Mouse (Mus musculus): ENCODE data around the gene Cend1. TPM values are rescaled to one million over a fixed set of nuclear protein-coding genes. Genes with fewer than 3 reads are reported as not detected.
"Not testable (repeated sequence)": the region's sequence is repeated elsewhere in the genome, so short reads cannot be mapped to it uniquely, and the experiment has no call there.

Cend1 gene
- total RNA-seq, 2 experiments from 2014 or later, result 0.18 TPM; not detected in 1

DNA sequence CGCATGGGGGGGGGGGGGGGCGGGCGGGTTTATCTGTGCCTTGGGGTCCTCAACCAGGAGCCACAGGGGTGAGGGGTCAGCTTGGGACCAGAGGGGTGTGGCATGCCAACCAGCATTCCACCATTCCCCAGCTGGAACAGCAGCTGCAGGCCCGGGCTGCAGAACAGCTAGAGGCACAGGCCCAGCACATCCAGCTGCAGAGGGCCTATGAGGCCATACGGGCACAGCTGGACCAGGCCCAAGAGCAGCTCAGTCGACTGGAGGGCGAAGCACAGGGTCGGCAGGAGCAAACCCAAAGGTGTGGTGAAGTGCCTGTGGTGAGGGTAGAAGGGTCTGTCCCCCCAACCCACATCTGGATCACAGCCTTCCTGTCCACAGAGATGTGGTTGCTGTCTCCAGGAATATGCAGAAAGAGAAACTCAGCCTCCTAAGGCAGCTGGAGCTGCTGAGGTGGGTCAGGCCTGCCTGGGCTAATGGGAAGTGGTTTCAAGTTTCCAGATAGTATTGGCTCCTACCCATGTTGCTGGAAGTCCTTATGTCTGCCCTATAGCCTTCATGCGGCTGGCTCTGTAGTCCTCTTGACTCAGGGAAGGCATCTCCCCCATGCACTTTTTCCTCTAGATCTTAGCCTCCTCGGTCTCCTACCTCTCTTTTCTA lies 36.2 kb upstream of the Cend1 start:
- no peak for ATAC-seq (ENCODE audit: poor library complexity, severe bottlenecking)

DNA sequence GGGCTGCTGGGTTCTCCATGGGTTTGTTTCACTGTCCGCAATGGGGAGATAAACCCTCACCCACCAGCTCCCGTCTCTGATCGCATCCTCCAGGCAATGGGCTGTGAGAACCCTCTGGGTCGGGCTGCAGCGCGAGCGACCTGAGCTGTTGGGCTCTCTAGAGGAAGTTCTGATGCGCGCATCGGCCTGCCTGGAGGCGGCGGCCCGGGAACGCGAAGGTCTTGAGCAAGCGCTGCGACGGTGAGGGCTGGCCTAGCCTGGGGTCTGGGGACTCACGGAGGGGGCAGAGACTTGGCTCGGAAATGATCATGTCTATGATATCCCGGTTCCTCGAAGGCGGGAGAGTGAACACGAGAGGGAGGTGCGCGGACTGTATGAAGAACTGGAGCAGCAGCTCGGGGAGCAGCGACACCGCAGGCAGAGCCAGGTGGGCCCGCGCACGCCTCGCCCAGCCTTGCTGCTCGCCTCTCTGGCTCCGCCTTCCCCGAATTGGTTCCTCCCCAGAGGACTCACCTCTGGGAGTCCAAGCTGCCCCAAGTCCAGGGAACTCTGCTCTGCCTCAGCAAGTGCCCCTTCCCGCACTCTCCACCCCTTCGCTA lies 35.4 kb upstream of the Cend1 start:
- ATAC-seq (ENCODE audit: poor library complexity, severe bottlenecking), result peak; percentile 22; the same call in 1 of the 2 replicates

DNA sequence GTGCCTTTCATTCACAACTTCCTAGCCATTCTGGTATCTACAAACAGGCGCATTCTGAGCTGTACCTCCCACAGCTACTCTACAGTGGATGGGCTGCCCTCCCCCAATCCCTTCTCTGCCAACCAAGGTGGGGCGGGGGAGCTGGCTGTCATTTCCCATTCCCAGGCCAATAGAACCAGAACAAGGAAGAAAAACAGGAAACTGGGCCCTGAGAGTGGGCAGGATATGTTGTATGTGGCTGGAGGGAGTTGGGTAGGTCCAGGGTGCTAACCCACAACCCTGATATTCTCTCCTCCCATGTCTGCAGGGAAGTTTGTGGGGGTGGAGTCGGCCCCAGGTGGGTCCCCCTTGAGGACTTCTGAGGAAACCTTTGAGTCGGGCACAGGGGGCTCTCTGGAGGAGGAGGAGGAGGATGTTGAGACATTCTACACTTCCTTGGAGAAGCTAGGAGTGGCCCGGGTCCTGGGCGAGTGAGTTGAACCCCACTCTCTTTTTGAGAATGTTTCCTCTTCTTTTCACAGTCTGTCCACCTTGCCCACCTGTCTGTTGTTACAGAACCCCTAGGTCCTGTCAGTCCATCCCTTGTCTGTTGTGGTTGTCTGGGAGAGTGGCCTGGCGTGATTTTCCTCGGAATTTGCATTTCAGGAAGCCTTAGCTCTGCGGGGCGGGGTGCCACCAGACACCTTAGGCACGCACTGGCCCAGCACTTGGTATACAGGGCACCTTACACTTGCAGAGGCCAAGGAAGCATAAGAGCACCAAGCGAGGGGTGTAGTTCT lies 34.7 kb upstream of the Cend1 start:
- no peak for ATAC-seq (ENCODE audit: poor library complexity, severe bottlenecking)

DNA sequence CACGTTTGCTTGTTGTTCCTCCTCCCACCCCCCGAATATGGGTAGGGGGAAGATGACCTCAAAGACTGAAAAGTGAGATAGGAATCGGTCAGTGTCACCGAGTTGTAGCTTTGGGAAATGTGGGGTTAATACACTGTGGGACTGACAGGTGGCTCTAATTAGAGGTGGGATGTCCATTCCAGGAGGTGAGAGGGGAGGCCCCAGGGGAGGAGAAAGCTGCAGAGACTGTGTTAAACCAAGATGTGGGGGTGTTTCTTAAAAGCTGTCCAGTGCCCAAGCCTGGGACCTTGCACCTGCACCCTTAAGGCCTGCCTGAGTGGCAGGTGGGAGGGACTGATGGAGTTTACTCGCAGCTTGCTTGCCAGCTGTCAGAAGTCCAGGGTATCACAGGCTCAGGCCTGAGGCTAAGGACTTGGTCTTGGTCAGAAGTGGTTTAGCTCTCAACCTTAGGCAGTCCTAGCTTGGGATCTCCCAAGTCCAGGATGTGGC lies 33.1 kb upstream of the Cend1 start:
- ATAC-seq (ENCODE audit: poor library complexity, severe bottlenecking), result no peak

DNA sequence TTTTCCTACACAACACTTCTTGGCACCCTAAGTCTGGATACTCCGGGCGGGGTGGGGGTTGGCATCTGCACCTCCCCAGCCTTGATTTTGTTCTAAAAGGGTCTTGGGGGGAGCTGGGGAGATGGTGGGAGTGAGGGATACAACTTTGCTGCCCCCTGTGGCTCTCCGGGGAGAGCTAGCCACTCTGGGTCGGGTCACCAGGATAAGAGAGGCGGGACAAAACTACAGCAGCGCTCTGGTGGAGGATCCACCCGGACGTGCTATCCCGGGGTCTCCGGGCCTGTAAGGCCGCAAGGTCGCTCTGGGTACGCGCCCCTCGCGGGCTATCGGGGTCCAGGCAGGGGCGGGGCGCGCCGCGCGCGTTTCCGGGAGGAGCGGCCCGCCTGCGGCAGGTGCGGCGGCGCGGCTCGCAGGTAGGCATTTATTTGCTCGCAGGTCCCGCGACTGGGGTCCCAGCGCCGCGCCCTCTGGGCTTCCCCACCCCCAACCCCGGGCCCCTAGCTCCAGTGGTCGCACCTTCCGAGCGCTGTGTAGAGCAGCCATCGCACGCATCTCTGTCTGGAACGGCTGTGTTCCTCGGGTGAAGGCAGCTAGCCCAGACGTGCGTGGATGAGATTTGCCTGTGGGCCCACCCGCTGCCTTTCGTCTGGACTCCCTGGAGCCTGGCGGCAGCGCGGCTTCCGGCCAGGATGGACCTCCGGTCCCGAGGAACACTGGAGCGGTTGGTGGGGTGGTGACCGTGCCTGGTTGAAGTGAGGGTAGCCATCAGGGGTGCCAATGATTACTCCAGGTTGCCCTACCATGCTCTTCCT lies 32.4 kb upstream of the Cend1 start:
- no peak for ATAC-seq (ENCODE audit: poor library complexity, severe bottlenecking)

DNA sequence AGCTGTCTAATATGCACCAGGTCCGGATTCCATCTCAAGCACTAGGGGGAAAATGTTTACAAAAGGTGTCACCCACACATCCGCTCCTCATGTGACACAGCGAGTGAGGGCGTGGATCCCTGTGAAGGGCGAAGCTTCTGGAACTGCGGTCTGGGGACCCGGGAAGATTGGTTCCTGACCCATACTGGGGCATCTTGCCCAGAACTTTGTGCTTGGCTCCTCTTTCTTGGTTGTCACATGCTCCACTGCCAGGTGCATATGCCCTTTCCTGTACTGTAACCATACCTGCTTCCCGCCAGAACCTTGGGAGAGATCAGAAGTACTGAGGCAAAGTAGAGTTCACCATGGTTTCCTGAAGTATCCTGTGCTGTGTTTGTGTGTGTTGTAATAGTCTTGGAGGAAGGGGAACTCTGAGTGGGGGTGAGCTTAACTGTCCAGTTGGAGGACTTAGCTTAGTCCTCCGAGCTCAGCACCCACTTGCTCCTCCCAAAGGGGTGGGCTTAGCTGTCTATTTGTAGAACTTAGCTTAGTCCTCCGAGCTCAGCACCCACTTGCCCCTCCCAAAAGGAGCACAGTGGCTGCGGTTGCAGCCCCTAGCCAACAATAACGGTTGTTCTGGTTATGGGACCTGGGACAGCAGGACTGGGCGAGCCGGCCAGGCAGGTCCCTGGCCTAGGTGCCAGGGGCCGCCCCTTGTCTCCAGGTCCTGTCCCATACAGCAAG lies 31.3 kb upstream of the Cend1 start, which contains the start of gene Cracr2b:
Cracr2b (plus strand) TSS at position 704 of the 723 bp plus-strand sequence.
- ATAC-seq (ENCODE audit: poor library complexity, severe bottlenecking), result peak; percentile 23

DNA sequence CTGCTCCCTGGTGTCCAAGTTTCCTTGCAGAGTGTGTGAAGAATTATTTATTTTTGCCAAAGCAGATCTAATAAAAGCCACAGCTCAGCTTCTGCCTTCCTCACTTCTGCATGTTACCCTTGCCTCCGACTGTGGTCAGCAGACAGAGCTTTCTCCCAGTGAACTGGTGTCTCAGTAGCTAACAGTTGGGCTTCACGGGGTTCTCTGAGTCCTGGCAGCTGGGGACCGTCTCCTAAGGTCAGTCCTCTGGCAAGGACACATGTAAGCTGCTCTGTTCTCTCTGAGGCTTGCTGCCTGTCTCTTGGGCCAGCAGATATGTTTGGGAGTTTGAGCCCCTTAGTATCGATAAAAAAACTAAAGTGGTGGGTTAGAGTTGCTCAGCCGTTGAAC lies 30.7 kb upstream of the Cend1 start:
- ATAC-seq (ENCODE audit: poor library complexity, severe bottlenecking), result no peak

DNA sequence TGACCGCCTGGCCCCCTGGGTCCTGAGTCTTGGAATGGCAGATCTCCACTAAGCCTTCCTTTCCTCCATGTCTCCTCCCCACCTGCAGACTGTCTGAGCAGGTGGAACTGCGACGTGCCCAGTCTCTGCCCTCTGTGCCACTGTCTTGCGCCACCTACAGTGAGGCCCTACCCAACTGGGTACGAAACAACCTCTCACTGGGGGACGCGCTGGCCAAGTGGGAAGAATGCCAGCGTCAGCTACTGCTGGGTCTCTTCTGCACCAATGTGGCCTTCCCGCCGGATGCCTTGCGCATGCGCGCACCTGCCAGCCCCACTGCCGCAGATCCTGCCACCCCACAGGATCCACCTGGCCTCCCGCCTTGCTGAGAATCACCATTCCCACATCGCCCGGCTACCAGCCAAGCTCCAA lies 30.0 kb upstream of the Cend1 start:
- ATAC-seq (ENCODE audit: poor library complexity, severe bottlenecking), result no peak

DNA sequence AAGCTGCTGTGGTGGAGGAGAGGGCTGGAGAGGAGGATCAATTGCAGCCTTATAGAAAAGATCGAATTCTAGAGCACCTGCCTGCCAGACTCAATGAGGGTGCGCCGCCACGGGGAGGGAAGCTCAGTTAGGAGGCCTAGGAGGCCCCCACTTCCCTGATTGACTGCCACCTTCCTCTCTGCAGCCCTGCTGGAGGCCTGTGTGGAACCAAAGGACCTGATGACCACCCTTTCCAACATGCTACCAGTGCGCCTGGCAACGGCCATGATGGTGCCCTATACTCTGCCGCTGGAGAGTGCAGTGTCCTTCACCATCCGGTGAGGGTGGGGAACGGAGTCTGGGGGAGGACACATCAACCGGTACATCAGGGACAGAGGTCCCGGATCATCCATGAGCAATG lies 29.4 kb upstream of the Cend1 start:
- no peak for ATAC-seq (ENCODE audit: poor library complexity, severe bottlenecking)

DNA sequence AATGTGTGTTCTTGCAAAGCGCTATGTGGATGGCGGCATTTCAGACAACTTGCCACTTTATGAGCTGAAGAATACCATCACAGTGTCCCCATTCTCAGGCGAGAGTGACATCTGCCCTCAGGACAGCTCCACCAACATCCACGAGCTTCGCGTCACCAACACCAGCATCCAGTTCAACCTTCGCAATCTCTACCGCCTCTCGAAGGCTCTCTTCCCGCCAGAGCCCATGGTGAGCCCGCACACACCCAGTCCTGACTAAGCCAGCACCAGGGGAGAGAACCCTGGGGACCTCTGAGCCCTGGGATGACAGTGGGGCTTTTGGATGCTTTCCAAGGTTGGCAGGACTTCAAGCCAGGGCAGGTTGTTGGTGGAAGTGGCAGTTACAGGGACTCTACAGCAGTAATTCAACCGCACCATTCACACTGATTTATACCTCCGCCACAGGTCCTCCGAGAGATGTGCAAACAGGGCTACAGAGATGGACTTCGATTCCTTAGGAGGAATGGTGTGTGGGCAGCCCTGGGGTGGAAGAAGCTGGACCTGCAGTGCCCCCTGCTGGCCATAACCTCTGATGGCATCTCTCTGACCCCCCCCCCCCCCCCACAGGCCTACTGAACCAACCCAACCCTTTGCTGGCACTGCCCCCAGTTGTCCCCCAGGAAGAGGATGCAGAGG lies 28.8 kb upstream of the Cend1 start:
- ATAC-seq (ENCODE audit: poor library complexity, severe bottlenecking), result peak; percentile 20

DNA sequence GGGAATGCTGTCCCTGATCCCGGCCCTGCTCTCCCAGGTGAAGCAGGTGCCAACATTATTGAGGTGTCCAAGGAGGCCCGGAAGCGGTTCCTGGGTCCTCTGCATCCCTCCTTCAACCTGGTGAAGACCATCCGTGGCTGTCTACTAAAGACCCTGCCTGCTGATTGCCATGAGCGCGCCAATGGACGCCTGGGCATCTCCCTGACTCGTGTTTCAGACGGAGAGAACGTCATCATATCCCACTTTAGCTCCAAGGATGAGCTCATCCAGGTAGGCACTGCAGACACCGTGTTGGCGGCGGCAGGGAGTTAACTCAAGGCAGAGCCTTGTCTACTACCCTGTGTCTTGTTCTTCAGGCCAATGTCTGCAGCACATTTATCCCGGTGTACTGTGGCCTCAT lies 27.9 kb upstream of the Cend1 start:
- no peak for ATAC-seq (ENCODE audit: poor library complexity, severe bottlenecking)

DNA sequence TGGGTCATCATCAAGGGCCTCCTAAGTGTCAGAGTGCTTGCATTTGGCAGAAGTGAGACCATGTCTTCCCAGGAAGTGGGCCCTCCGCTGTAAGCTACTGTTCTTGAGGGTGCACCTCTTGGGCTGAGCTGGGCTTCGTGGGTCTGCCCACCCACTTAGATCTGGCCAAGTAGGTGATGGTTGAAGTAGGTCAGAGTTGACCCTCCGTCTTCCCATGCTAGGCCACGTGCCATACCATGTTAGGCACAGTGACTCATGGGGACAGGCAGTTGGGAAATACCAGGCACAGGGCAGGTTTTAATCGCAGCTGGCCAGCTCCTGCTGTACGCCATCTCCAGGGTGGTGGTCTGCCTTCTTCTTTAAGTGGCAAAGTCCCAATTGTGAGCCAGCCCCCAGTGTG lies 27.4 kb upstream of the Cend1 start:
- ATAC-seq (ENCODE audit: poor library complexity, severe bottlenecking), result no peak

DNA sequence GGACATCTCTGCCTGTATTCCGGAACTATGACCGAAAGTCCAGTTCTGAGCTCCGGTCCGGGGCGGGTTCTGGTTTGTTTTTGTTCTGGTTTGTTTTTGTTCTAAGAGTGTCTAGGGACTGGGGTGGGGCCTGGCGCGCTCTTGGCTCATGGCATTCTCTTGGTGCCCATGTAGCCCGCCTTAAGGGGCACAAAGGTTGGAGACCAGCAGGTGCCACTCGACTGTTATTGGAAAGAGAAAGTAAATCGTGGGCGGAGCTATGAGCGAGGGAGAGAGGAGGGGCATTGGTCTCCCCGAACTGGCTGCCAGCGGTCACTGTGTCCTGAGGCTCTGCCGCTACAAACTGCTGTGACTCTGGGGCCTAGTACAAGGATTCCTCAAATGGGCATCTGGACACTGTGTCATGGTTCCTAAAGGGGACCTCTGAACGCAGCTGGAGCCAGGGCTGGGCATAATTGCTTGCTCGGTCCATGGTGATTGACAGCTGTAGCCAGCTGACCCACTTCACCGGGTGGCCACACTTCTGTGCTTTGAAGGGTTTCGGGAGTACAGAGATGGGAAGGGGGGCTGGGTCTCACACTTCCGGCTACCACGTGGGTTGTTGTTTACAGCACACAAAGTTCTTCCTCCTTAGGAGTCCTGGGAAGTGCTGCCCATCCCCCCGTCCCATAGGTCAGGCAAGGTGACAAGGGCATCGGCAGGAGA lies 26.5 kb upstream of the Cend1 start:
- ATAC-seq (ENCODE audit: poor library complexity, severe bottlenecking), result peak; percentile 65

DNA sequence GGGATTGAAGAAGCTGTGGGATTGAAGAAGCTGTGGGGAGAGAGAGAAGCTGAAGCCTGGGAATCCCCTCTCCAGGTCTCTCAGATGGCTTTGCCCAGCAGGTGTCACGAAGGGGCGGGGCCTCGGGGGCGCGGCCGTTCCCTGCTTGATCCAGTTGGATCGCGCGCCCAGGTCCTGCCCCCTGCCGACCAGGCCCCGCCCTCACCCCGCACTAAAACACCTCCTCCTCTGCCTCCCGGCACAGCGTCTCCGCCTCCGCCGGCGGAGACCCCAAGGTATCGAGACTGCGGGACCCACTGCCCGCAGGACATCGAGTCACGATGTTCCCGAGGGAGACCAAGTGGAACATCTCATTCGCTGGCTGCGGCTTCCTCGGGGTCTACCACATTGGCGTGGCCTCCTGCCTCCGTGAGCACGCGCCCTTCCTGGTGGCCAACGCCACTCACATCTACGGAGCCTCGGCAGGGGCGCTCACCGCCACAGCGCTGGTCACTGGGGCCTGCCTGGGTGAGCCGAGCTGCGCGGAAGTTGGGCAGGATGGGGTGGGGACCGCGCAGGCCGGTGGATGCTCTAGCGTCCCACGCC lies 25.8 kb upstream of the Cend1 start, which contains the start of gene Pnpla2:
Pnpla2 (plus strand) TSS at position 232 of the 585 bp plus-strand sequence.
- ATAC-seq (ENCODE audit: poor library complexity, severe bottlenecking), result peak; percentile 82

DNA sequence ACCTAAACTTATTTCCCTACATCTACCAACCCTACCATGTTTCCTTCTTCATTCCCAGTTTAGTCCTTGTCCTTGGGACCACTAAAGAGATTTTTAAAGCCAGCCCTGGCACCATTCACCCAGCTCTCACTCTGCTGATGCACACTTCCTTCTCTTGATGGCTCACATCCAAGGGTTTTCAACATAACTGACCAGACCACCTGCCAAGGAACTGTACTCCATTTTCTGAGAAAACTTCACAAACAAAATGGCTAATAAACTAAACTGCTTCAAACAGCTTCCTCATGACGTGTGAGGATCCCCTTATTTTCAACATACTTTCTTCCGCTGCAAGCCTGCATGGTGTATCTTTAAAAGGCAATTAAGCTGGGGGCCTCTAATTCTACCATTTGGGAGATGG lies 24.3 kb upstream of the Cend1 start:
- ATAC-seq (ENCODE audit: poor library complexity, severe bottlenecking), result no peak

DNA sequence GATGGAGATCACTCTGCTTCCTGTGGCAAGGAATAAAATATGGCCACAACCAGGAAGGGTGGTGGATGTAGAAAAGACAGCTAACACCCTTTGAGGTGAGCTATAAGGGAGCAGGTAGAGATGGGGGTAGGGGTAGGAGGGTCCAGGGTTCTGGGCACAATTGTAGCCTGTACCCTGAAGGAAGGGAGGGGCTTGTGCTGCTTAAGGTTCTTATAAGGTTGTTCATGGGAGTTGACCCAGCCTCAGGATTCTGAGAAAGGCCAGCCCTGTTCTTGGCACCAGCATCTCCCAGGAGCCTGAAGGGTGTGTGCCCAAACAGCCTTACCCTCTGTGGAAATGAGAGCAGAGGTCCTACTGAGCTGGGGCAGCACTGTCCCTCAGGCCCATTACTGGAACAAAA lies 22.6 kb upstream of the Cend1 start:
- ATAC-seq (ENCODE audit: poor library complexity, severe bottlenecking), result no peak

DNA sequence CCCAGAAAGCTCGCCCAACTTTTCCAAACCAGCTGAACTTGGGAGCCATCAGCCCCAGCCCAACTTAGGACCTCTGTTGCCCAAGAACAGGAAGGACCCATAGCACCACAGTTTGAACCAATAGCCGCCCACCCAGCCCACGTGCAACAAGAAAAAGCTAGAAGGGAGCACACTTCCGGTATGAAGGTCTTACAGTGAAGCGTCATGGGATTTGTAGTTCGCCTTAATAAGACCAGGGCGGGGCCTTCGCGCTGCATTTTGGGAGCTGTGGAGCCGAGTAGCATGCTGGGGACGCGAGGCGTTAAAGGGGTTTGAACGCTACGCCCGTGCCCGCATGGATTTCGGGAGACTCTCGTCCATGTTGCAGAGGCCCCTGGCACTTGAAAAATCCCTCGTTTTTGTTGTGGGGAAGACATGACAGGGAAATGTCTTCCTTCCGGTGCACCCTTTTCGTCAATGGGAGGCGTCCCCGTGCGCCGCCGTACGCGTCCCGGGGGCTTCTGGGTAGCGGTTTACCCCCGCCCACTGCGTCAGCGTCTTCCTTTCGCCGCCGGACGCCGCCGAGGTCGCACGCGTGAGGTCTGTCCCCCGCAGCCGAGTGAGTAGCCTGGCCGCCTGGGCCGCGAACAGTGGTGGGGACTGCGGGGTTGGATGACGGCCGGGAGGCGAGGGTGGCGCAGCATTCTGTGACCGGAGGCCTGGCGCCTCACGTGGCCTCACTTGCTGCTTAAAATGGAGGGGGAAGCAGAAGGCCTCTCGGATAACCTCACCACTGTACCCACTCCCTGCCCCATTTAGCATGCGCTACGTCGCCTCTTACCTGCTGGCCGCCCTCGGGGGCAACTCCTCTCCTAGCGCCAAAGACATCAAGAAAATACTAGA lies 18.1 kb upstream of the Cend1 start, which contains the start of gene Rplp2:
Rplp2 (plus strand) TSS at position 261 of the 882 bp plus-strand sequence.
- peak; percentile 92 for ATAC-seq (ENCODE audit: poor library complexity, severe bottlenecking)

DNA sequence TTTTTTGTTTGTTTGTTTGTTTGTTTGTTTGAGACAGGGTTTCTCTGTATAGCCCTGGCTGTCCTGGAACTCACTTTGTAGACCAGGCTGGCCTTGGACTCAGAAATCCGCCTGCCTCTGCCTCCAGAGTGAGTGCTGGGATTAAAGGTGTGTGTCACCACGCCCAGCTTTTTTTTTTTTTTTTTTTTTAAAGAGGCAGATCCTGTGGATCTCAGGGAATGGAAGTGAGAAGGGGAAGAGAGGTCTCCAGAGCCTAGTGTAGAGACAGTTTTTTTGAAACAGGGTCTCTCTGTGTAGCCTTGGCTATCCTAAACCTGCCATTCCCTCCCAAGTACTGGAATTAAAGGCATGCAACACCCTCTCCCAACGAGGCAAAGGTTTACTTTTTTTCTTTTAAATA lies 17.1 kb upstream of the Cend1 start:
- not testable (repeated sequence) for ATAC-seq (ENCODE audit: poor library complexity, severe bottlenecking)

All from megakaryocyte, adult 5-6 weeks (primary cell).